Mouse (Mus musculus) ES-E14 (cell line): Measurements from ENCODE around the gene Gm49450.

Experiments used
- CHD2 ChIP-seq: IDR thresholded peaks from 2 replicates; pipeline ENCODE4 v1.6.1; 2014; ENCODE audit warnings: mild to moderate bottlenecking, low read depth, low read length, inconsistent platforms
- HCFC1 ChIP-seq: IDR thresholded peaks from 2 replicates; pipeline ENCODE4 v1.6.1; 2012; ENCODE audit warnings: low read length, inconsistent platforms, borderline replicate concordance; ENCODE audit not compliant: insufficient read depth
- MAFK ChIP-seq: IDR thresholded peaks from 2 replicates; pipeline ENCODE4 v1.6.1; 2014; ENCODE audit warnings: mild to moderate bottlenecking, low read depth, low read length, inconsistent platforms; ENCODE audit not compliant: insufficient read depth
- ZC3H11A ChIP-seq: IDR thresholded peaks from 2 replicates; pipeline ENCODE4 v1.6.1; 2012; ENCODE audit warnings: low read depth, mild to moderate bottlenecking, inconsistent platforms, low read length, borderline replicate concordance
- ZNF384 ChIP-seq: IDR thresholded peaks from 2 replicates; pipeline ENCODE4 v1.6.1; 2012; ENCODE audit warnings: low read depth, low read length, inconsistent platforms

DNA sequence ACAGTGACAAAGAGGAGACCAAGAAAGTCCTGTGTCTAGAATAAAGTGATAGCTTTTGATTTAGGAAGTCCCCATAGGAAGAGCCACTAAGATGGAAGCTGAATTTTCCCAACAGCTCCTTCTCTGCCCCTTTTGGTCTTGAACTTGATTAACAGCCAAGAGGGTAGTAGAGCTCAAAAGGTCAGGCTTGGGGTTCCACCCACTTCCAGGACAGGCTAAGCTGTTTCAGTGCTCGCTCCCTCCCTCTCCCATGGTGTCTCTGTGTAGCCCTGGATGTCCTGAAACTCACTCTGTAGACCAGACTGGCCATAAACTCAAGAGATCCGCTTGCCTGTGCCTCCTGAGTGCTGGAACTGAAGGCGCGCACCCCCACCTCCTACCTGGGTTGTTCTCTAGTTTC is 37.3 kb downstream of the Gm49450 start:
- TF ChIP-seq ZNF384 (no peak), ZC3H11A (no peak), HCFC1 (no peak), MAFK (no peak), CHD2 (no peak)
